Mouse (Mus musculus): ENCODE measurements at regions not wholly inside any gene's neighbourhood (a gene's known extent, or its start where the extent isn't known, plus 50 kb on each side); places are given as distances from the start of the nearest gene placed in this dataset.

DNA sequence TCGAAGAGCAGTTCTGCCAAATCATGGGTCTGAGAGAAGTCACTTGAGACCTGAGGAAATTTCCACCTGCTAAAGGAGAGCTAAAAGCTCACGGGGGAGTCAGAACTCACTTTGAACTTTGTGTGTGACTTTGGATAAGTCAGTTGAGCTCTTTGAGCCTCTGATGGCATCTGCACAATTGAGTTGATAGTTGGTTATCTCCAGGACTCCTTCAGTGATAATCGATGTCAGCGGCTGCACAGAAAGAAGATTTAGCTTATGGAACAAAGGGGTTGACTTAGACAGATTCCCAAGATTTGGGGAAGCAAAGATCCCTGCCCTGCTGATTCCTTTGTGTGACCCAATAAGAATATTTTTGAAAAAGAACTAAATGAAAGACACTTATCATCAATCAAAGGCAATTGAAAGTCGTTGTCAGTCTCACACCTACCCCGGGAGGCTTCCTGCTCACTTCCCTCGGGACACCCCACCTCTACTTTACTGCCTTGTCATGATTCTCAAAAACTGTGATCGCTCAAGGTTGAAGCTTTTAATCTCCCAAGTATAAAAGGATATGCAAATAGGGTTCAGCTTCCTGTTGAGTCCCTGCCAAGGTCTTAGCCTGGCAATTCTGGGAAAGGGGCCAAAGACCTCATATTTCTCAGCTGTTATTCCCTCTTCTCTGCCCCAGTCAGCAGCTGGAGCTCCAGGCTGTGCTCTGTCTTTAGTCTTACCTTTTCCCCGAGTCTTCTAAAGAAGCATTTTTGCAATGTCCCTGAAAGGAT lies 145.4 kb downstream of the Dad1 start:
- H3K9me3 ChIP-seq (replicated peaks), result no peaks in the 10 kb centered on the region
- no peaks in the 10 kb centered on the region for H3K27me3 ChIP-seq (ENCODE audit: low read depth, poor library complexity, severe bottlenecking)
- no peak overlapping the region for H3K4me3 ChIP-seq
- no peaks in the 10 kb centered on the region for H3K36me3 ChIP-seq
- H3K4me1 ChIP-seq, result peaks cover 13% of the 10 kb centered on the region
- H3K27ac ChIP-seq (replicated peaks), result no peak overlapping the region
- DNase-seq (ENCODE audit: low spot score), result no peak
- WGBS, result 21% methylated on average over 9 of the region's 9 CpGs

DNA sequence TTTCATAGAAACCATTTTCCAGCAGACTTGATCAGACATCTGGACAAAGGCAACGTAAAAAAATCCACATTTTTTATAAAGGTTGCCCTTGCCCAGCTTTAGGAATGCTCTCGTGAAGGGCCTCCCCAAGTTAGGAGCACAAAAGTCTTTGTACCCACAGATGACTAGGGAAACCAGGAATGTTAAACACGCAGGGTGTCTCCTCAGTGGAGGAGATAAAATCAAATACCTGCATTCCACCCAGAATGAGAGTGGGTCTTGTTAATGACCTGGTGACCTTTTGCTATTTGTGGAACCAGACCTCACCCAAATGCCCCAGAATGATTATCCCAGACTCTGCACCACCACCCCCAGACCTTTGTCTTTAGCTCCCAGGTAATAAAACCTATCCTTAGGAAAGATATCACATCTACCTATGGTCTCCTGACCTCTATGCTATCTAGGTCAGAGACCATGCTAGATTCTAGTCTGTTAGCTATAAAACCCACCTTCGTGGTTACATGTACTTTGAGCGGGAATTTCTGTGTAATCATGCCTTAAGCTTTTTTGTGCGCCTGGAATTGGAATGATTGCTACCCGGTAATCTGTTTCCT lies 146.6 kb downstream of the Dad1 start:
- Histone ChIP-seq H3K4me3 (no peak overlapping the region), H3K9me3 (replicated peaks) (no peaks in the 10 kb centered on the region), H3K36me3 (no peaks in the 10 kb centered on the region), H3K4me1 (peaks cover 16% of the 10 kb centered on the region), H3K27ac (replicated peaks) (no peak overlapping the region), H3K27me3 (ENCODE audit: low read depth, poor library complexity, severe bottlenecking) (no peaks in the 10 kb centered on the region)
- DNase-seq (ENCODE audit: low spot score), result no peak
- WGBS, result 84% methylated on average over 7 of the region's 7 CpGs

DNA sequence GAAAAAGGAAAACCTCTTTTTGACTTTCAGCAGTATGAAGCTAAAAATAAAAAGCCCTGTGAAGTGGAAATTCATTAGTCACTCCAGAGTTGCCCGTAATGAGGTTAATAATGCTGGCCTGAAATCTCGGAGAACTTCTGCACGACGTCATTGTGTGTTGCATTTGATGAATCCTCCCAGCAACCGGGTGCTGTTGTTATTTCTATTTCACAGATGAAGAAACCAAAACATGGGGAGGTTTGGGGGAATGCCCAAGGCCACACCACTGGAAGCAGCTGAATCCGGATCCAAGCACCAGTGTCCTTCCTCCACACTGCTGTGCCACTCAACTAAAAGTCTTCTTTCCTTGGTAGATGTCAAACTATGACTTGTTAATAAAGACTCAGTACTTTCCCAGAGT lies 149.7 kb downstream of the Dad1 start:
- WGBS, result 91% methylated on average over 6 of the region's 6 CpGs
- H3K27me3 ChIP-seq (ENCODE audit: low read depth, poor library complexity, severe bottlenecking), result no peaks in the 10 kb centered on the region
- H3K4me3 ChIP-seq, result no peak overlapping the region
- DNase-seq (ENCODE audit: low spot score), result no peak
- H3K9me3 ChIP-seq (replicated peaks), result no peaks in the 10 kb centered on the region
- peaks cover 20% of the 10 kb centered on the region for H3K4me1 ChIP-seq
- no peaks in the 10 kb centered on the region for H3K36me3 ChIP-seq
- no peak overlapping the region for H3K27ac ChIP-seq (replicated peaks)

DNA sequence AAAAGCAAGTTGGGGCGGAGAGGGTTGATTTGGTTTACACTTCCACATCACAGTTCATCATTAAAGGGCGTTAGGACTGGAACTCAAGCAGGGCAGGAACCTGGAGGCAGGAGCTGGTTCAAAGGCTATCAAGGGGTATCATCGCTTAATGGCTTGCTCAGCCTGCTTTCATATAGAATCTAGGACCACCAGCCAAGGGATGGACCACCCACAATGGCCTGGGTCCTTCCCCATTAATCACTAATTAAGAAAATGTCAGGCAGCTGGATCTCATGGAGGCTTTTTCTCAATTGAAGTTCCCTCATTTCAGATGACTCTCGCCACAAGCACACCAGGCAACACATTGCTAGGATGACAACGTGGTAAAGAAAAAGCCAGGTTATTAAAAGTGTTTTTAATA lies 150.4 kb downstream of the Dad1 start:
- WGBS, result 81% methylated on average over 5 of the region's 5 CpGs
- Histone ChIP-seq H3K4me3 (no peak overlapping the region), H3K4me1 (peaks cover 14% of the 10 kb centered on the region), H3K27me3 (ENCODE audit: low read depth, poor library complexity, severe bottlenecking) (no peaks in the 10 kb centered on the region), H3K36me3 (no peaks in the 10 kb centered on the region), H3K27ac (replicated peaks) (no peak overlapping the region), H3K9me3 (replicated peaks) (no peaks in the 10 kb centered on the region)
- DNase-seq (ENCODE audit: low spot score), result no peak

DNA sequence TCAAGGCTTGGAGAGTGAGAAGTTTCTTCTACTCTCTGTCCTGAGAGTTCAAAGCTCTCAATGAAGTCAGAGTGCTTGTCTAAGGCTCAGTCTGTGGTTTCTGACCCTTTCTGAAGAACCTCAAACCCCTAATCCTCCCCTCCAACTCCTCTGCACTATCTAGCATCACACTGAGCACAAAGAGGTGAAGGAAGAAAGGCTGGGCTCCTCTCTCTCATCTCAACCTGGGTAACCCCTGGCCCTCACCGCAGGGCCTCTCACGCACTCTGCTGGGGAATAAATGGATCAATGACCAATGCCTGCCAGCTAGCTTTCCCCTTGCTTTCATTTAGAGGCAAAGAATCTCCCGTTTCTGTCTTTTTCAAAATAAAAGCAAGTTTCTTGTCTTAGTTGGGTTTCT lies 150.8 kb downstream of the Dad1 start:
- DNase-seq (ENCODE audit: low spot score), result no peak
- Histone ChIP-seq H3K27ac (replicated peaks) (no peak overlapping the region), H3K9me3 (replicated peaks) (no peaks in the 10 kb centered on the region), H3K36me3 (no peaks in the 10 kb centered on the region), H3K4me1 (peaks cover 14% of the 10 kb centered on the region), H3K4me3 (no peak overlapping the region), H3K27me3 (ENCODE audit: low read depth, poor library complexity, severe bottlenecking) (no peaks in the 10 kb centered on the region)
- WGBS, result 52% methylated on average over 3 of the region's 3 CpGs

DNA sequence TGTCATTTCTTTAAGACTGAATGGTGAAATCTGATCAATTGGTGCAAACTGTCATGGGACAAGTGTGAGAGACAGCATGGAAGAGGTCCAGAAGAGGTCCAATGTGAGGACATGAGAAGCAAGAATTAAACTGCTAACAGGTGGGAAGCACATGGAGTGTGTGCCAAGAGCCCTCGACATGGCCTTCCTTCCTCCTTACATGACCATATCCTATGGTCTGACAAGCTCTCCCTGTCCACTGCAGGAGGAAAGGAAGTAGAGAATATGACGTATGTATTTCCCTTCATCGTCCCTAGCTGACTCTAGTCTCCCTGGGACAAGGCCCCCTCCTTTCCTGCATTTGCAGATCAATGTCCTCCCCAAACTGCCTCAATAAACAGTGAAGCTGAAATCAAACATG lies 152.1 kb downstream of the Dad1 start:
- Histone ChIP-seq H3K27me3 (ENCODE audit: low read depth, poor library complexity, severe bottlenecking) (no peaks in the 10 kb centered on the region), H3K27ac (replicated peaks) (no peak overlapping the region)
- WGBS, result 76% methylated on average over 3 of the region's 3 CpGs

DNA sequence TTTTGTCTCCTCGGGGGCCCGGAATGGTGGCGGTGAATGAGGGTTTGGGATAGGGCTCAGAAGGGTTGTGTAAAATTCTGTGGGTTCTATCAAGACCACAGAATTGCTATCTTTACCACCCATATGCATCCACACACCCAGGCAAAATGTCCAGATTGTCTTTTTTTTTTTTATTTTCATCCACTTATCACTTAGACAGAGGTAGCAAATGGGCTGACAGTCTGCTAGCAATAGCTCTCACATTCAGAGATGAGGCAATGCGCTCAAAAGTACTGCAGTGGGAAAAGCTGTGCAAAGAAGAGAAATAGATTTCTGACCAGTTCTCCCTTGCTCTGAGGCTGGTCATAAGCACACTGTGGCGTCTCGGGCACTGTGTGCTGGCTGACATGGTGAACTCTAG lies 154.5 kb downstream of the Dad1 start:
- WGBS, result 95% methylated on average over 6 of the region's 6 CpGs
- H3K9me3 ChIP-seq (replicated peaks), result no peaks in the 10 kb centered on the region
- no peak overlapping the region for H3K27ac ChIP-seq (replicated peaks)
- H3K4me1 ChIP-seq, result peaks cover 21% of the 10 kb centered on the region
- H3K27me3 ChIP-seq (ENCODE audit: low read depth, poor library complexity, severe bottlenecking), result no peaks in the 10 kb centered on the region
- no peak overlapping the region for H3K4me3 ChIP-seq
- DNase-seq (ENCODE audit: low spot score), result no peak
- no peaks in the 10 kb centered on the region for H3K36me3 ChIP-seq

More for the DNA sequence above, 152.1 kb downstream of the Dad1 start:
- H3K9me3 ChIP-seq (replicated peaks), result no peaks in the 10 kb centered on the region
- H3K36me3 ChIP-seq, result no peaks in the 10 kb centered on the region
- H3K4me3 ChIP-seq, result no peak overlapping the region
- peaks cover 21% of the 10 kb centered on the region for H3K4me1 ChIP-seq
- DNase-seq (ENCODE audit: low spot score), result no peak

DNA sequence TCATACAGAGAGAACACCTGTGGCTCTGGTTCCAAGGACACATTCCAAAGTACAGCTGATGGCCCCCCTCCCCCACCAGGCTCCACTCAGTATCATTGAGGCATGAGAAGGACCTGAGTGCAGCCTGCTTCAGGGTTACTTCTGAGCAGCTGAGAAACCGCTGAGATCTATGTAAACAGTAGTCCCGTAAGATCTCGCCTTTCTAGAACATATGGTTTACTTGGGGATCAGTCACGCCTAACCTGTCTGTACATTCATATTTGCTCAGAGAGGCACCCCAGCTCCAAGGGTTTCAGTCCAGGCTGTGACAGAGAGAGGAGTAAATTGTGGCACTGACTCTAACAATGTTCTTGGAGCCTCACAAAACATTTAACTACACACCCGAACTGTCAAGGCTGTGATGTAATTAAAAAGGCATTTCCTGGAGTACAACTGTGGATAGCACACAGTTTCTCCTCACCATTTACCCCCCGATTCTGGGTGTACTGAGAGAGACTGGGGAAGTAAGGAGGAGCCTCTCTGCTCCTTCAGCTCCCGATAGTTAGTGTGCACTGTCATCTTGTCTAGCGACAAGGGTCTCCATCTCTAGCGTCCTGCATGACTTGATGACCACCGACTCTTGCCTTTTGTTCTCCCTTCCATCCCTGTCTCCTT lies 155.7 kb downstream of the Dad1 start:
- H3K4me3 ChIP-seq, result no peak overlapping the region
- H3K4me1 ChIP-seq, result peaks cover 21% of the 10 kb centered on the region
- no peak for DNase-seq (ENCODE audit: low spot score)
- H3K9me3 ChIP-seq (replicated peaks), result no peaks in the 10 kb centered on the region
- H3K27me3 ChIP-seq (ENCODE audit: low read depth, poor library complexity, severe bottlenecking), result no peaks in the 10 kb centered on the region
- WGBS, result 82% methylated on average over 10 of the region's 10 CpGs
- 0 out of 2 replicates have a peak overlapping the region, but pooled peaks have one; percentile 13 for H3K27ac ChIP-seq (replicated peaks)
- no peaks in the 10 kb centered on the region for H3K36me3 ChIP-seq

DNA sequence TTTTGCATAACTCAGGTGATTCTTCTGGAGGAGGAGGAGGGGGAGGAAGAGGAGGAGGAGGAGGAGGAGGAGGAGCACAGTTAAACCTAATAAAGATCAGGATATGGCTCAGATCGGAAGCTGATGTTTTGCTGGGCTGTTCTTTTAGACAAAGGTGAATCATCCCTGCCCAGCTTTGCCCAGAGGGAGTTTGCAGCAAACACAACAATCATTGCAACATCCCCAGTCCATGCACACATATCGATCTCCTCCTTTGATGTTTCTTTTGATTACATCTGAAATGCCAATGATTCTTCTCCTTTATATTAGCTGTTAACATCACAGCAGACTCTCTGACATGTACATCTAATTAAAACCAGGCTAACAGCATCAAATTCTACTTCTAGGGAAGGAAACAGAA lies 156.9 kb downstream of the Dad1 start:
- Histone ChIP-seq H3K27me3 (ENCODE audit: low read depth, poor library complexity, severe bottlenecking) (no peaks in the 10 kb centered on the region), H3K27ac (replicated peaks) (no peak overlapping the region), H3K4me1 (peaks cover 16% of the 10 kb centered on the region), H3K9me3 (replicated peaks) (no peaks in the 10 kb centered on the region), H3K4me3 (no peak overlapping the region), H3K36me3 (no peaks in the 10 kb centered on the region)
- DNase-seq (ENCODE audit: low spot score), result no peak
- WGBS, result 67% methylated on average over 2 of the region's 2 CpGs

DNA sequence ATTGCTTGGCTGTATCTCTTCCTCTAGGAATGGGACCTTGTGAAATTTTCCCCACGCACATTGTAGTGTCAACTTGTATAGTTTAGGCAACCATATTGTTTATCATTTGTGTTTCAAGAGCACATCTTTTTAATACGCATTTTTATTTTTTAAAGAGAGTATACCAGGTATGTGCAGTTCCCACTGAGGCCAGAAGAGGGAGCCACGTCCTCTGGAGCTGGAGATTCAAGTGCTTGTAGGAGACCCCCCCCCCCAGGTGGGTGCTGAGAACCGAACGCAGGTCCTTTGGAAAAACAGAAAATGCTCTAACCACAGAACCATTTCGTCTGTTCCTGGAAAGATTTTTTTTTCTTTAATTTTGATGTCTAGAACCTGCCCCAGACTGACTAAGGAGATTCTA lies 161.5 kb downstream of the Dad1 start:
- Histone ChIP-seq H3K36me3 (no peaks in the 10 kb centered on the region), H3K4me1 (peaks cover 2% of the 10 kb centered on the region), H3K4me3 (no peak overlapping the region), H3K27me3 (ENCODE audit: low read depth, poor library complexity, severe bottlenecking) (no peaks in the 10 kb centered on the region), H3K27ac (replicated peaks) (no peak overlapping the region), H3K9me3 (replicated peaks) (no peaks in the 10 kb centered on the region)
- DNase-seq (ENCODE audit: low spot score), result no peak
- WGBS, result 89% methylated on average over 6 of the region's 6 CpGs

DNA sequence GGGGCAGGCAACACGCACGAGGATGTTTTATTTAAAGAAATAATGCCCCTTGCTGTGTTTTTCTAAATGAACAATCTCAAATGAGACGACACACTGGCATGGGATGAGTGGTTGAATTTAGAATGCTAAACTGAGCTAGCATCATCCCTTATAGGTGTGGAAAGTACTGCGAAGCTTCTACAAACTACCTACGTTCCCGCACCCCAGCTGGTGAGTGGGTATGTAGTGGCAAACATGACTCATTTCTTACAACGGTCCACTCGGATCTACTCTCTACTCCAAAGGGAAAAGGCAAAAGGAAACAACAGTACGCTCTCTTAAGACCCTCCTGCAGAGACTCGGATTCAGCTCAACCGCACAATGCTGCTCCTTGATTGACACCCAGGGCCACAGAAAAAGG lies 167.2 kb downstream of the Dad1 start:
- Histone ChIP-seq H3K36me3 (no peaks in the 10 kb centered on the region), H3K27me3 (ENCODE audit: low read depth, poor library complexity, severe bottlenecking) (no peaks in the 10 kb centered on the region), H3K9me3 (replicated peaks) (no peaks in the 10 kb centered on the region), H3K4me1 (no peaks in the 10 kb centered on the region), H3K4me3 (no peak overlapping the region), H3K27ac (replicated peaks) (no peak overlapping the region)
- 76% methylated on average over 11 of the region's 11 CpGs for WGBS
- no peak for DNase-seq (ENCODE audit: low spot score)

DNA sequence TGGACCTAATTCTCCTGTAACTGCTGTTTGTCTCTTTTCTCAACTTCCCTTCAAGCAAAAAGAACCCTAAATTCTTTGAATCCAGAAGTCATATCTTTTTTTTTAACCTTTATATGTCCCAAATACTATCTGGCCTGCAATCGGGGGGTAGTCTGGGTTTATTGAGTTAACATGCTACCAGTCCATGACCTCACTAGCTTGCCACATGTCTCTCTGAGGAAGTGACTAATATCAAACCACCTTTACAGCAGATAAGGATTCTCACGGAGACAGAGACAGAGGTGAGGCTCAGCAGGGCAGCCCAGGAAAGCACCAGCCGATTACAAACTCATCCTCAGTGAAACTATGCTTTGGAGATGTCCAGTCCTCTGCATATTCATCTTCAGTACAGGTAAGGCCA lies 179.2 kb downstream of the Dad1 start:
- no peak overlapping the region for H3K4me3 ChIP-seq
- H3K36me3 ChIP-seq, result no peaks in the 10 kb centered on the region
- peaks cover 5% of the 10 kb centered on the region; the same call in 1 of the 2 replicates for H3K9me3 ChIP-seq (replicated peaks)
- no peaks in the 10 kb centered on the region for H3K27me3 ChIP-seq (ENCODE audit: low read depth, poor library complexity, severe bottlenecking)
- DNase-seq (ENCODE audit: low spot score), result no peak
- WGBS, result 88% methylated on average over 3 of the region's 3 CpGs
- no peak overlapping the region for H3K27ac ChIP-seq (replicated peaks)
- peaks cover 13% of the 10 kb centered on the region for H3K4me1 ChIP-seq

DNA sequence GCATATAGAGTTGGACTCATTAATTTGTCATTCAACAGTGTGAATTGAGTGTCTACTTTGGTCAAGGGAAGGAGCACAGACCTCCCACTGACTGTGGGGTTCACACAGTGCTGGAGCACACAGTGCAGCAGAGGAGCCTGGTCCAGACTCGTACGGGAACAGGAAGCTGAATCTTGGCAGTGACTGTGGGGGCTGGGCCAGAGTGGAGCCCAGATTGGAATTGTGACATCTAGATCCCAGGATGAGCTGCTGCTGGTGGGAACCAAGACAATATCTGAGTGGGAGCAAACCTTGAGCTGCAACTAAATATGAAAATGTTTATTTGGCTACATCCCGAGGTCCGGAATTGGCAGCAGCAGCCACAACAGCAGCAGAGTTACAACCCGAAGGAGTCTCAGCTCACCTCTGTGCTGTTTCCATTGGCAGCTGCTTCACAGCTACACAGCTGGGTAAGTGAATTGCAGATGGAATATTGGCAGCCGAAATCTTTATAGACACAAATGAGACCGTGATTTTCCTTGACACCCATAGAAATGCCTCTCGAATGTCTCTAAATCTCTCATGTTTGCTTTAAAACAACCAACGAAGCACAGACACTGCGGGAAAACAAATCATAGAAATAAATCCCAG lies 181.5 kb downstream of the Dad1 start:
- no peaks in the 10 kb centered on the region for H3K9me3 ChIP-seq (replicated peaks)
- 82% methylated on average over 10 of the region's 10 CpGs for WGBS

More for the DNA sequence above, 181.5 kb downstream of the Dad1 start:
- no peaks in the 10 kb centered on the region for H3K27me3 ChIP-seq (ENCODE audit: low read depth, poor library complexity, severe bottlenecking)
- H3K4me1 ChIP-seq, result peaks cover 13% of the 10 kb centered on the region
- H3K36me3 ChIP-seq, result no peaks in the 10 kb centered on the region
- no peak for DNase-seq (ENCODE audit: low spot score)
- H3K27ac ChIP-seq (replicated peaks), result no peak overlapping the region
- H3K4me3 ChIP-seq, result no peak overlapping the region
